Mouse (Mus musculus) CD4-positive, CD25-positive, alpha-beta regulatory T cell, adult 4 months (primary cell): ENCODE measurements around the gene Asb5. TPM values are rescaled to one million over a fixed set of nuclear protein-coding genes. Genes with fewer than 3 reads are reported as not detected.
"Not testable (repeated sequence)": the region's sequence is repeated elsewhere in the genome, so short reads cannot be mapped to it uniquely, and the experiment has no call there.

Experiments used
- ATAC-seq: one replicate; pipeline ENCODE4 v1.8.0; 2017
- polyA plus RNA-seq, 2 experiments: library from polyadenylated mRNA; unstranded; fragments of 100-300 nt; shearing (Covaris generic); gene quantifications; one replicate each; pipeline ENCODE4 v1.2.1; 2017

The Asb5 gene
- polyA plus RNA-seq, 2 experiments from 2014 or later = not detected

DNA sequence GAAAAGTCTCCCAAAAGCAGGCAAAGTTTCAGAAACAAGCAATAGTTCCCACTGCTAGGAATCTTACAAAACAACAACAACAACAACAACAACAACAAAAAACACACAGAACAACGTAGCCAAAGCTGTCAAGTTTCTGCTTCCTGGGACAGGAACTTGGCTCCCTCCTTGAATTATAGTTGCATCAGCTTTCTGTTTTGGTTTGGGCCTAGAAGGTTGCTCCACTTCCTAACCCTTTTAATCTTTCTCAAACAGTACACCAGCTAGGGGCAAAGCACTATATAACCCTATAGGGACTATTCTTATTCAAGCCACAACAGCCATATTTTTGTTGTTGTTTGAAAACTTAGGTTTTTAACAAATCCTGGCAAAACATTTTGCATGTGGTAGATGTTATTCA lies 12.0 kb downstream of the Asb5 start:
- ATAC-seq = no peak

DNA sequence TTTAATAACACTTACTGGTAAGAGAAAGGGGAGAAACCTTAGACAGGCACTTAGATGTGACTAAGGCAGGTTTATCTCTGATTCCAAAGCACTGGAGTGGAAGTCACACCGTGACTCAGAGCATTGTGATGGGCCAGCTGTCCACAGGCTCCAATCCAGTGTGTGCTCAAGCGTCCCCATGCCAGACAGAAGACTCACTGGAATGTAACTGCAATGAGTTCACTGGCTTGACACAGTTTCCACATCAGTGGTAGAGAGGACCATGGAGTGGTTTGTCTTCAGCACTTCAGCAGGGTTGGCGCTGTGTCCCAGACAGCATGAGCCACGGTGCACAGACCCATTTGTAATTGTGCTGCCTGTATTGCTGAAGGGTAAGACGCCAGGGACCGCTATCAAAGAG lies 19.0 kb downstream of the Asb5 start:
- no peak for ATAC-seq

DNA sequence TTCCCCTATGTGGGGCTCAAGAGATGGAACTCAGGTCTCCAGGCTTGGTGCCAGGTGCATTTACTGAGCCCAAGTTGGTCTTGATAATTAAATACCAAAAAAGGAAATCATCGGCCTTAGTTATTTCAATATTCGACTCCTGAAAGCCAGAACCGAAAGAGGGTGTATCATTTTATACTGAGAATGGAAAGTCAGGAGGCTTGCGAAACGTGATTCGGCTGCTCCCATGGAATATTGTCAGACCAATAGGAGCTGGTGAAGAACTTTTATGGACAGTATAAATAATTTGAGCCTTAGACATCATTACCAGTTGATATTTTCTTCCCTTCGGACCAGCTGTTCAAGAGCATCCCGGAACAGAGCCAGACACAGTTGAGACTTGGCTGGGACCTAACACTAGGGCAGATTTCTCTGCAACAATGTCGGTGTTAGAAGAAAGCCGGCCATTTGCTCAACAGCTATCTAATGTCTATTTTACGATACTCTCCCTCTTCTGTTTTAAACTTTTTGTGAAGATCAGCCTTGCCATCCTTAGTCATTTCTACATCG lies 20.7 kb downstream of the Asb5 start:
- no peak for ATAC-seq

- no peak for ATAC-seq
Observed at GRCm38 (mm10) chr8:54554921-54555320, 25.5 kb downstream of the Asb5 start.

DNA sequence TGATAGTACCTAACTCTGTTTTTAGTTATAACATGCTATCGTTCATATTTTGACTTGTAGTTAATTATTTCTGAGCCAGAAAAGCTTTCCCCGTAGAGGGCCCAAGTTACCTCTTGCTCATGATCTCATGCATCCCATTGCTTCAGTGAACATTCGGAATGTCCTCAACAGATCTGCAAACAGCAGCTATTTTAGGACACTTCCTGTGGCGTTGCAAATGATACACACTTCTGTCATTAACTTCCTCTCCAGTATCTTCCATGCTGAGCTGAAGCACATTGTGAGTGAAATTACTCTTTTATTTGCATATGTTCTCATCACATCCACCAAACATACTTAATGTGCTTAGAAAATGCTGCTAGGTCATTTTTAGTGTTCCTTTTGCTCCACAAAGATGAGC lies 32.8 kb downstream of the Asb5 start:
- no peak for ATAC-seq

- ATAC-seq = no peak
Observed at GRCm38 (mm10) chr8:54565181-54565580, 35.8 kb downstream of the Asb5 start.

- no peak for ATAC-seq
Observed at GRCm38 (mm10) chr8:54565603-54566260, 36.4 kb downstream of the Asb5 start.

DNA sequence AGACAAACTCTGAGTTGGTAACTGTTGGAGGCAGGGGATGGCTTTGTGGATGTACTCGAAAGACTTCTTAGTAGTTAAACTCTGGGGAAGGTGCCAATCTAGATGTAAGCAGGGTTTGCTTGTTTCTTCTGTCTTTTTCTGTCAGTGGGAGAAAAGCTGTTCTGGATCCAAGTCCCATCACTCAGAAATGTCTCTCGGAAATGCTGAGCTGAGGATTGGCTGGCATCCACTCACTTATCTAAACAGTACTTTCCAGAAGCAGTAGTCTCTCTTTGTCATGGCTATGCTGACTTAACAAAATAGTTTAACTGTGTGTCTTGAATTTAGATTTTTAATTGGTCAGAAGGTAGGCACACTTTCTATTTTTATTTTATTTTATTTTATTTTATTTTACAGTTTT lies 37.8 kb downstream of the Asb5 start:
- no peak for ATAC-seq

GRCm38 (mm10) chr8:54570618-54571609 lies 41.5 kb downstream of the Asb5 start:
- no peak for ATAC-seq

GRCm38 (mm10) chr8:54581436-54581835 lies 52.1 kb downstream of the Asb5 start:
- no peak for ATAC-seq

- no peak for ATAC-seq
Observed at GRCm38 (mm10) chr8:54582886-54583285, 53.5 kb downstream of the Asb5 start.

DNA sequence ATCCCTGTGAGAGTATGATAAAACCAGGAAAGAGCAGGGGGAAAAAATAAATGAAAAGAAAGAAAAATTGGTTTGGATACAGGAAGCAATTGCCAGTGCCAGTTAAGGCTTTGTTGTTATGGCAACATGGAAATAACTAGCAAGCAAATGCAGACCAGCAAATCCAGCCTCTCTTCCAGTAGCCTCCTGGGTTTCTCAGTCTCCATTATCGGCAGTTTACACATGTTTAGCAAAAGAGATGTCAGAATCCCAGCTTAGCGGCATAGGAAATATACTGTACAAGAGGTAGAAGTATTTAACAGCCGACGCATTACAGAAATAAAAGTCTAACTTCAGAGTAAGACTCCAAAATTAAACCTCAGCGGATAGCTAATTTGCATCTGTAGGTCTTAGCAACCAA lies 65.3 kb downstream of the Asb5 start:
- no peak for ATAC-seq

DNA sequence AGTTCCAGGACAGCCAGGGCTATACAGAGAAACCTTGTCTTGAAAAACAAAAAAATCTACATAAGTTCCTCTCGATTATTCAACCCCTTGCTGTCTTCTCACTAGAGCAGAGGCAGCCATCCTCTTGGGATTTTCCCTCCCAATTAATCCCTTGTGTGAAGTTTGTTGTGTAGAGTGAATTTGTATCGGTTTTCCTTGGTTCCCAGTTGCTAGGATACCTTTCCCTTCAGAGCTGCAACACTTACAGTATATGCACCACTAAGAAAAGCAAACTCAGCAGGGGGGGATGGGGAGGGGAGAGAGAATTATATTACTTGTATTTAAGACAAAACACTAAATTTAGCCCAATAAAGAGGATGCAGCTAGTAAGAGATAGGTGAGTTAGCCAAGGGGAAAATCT lies 66.7 kb downstream of the Asb5 start:
- ATAC-seq = no peak

- no peak for ATAC-seq
Observed at GRCm38 (mm10) chr8:54596940-54597339, 67.6 kb downstream of the Asb5 start.

- ATAC-seq = no peak
Observed at GRCm38 (mm10) chr8:54597386-54597785, 68.0 kb downstream of the Asb5 start.

DNA sequence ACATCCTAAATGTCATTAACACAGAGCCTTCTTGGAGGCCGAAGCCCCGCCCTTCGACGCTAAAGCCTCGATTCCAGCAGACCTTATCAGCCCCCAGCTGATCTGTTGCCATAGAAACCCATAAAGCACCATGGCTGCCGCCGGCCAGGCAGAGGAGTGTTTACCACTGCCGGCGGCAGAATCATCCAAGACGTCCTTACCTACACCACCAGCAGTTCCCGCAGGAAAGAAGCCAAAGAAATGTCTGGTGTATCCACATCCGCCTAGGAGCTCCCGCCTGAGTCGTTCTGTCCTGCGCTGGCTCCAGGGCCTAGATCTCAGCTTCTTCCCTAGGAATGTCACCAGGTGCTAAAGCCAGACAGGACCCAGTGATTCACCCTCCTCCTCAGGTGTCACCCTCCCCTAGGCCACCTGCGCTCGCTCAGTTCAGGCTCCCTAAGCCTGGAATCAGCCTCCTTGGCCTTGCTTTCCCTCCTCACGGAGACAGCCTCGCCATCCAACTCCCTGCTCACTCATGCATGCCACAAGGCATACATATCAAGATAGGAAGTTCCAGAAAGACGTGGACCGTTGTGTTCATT lies 71.4 kb downstream of the Asb5 start, which contains the start of gene Spata4:
TSS of gene Spata4 (plus strand) at position 111 of the 581 bp plus-strand sequence.
- ATAC-seq = no peak

DNA sequence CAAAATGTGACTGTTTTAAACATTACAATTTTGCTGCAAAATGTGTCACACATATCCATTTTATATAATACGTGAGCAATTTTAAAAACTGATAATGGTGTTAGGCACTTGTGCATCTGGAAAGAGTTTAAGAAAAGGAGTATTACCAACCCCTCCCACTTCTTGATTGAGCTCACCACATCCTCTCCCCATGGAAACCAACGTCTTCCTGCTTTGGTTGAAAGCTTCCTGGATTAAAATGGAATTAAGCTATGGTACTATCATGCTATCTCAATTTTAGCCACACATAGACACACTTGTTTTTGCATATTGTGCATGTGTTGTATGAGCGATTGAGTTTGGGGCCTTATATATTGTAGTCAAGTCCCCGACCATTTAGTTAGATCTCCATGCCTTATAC lies 74.1 kb downstream of the Asb5 start:
- no peak for ATAC-seq

DNA sequence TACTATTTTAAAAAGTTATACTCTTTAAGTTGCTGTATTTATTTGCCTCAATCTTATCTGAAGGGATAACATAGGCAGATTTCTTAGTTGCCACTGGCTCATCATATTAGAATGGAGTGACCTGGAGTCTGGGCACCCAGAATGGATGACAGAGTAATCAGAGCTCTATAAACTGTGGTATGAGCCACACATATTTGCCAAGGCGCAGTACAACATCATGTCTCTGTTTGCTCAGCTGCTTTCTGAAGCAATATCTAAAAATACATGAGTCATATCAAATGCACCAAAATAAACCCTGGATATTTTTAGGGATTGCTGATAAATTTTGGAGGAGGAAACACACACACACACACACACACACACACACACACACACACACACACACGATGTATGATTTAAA lies 80.0 kb downstream of the Asb5 start:
- no peak for ATAC-seq

DNA sequence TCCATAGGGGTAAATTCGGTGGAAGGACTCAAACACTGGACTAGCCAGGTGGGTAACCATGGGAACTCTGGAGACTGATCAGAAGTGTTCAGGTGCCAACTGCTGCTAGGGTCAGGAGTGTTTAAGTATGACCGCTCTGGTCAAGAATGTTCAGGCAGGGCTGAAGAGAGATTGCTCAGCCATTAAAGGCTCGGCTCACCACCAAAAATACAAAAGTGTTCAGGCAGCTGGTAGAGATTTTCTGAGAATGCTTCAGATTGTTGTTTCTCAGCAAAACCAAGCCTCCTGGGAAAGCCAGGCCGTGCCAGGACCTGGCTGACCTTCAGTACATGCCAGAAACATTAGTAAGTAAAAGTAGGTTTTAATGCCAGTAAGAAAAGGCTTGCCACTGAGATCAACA lies 80.9 kb downstream of the Asb5 start:
- no peak for ATAC-seq

GRCm38 (mm10) chr8:54616710-54617109 lies 87.3 kb downstream of the Asb5 start:
- not testable (repeated sequence) for ATAC-seq
